In genomic region chr4:143159336-143159735, GRCm38 (mm10) we compare ENCODE assay signal across 16 mouse cellular contexts. TPM values are rescaled to one million over a fixed set of nuclear protein-coding genes. Genes with fewer than 3 reads are reported as not detected.
DNase-seq lines count a peak whose midpoint lies in the region; ATAC-seq and TF ChIP-seq lines count a peak whose summit lies in the region.
"Had no signal": no experiment of that assay in that cellular context is flagged by ENCODE, and none has a peak within 500 bp of the region (broad histone marks: within the 10 kb centered on the region; RNA-seq: fewer than 3 reads in every experiment).

No protein-coding gene starts in this region.

- no peak for TF ChIP-seq CTCF in gastrocnemius, adult 2 months (IDR thresholded peaks at IDR 0.05)
- TF ChIP-seq CTCF in intestine, postnatal 0 days (IDR thresholded peaks at IDR 0.05; ENCODE audit: low read depth), result no peak

- 47% methylated on average over 2 of the region's 2 CpGs for WGBS in intestine, postnatal 0 days
- WGBS in intestine, embryonic 16.5 days, result 77% methylated on average over 2 of the region's 2 CpGs
- 89% methylated on average over 2 of the region's 2 CpGs for WGBS in midbrain, embryonic 12.5 days
- WGBS in midbrain, embryonic 16.5 days, result 73% methylated on average over 2 of the region's 2 CpGs
- 78% methylated on average over 2 of the region's 2 CpGs for WGBS in neural tube, embryonic 14.5 days

- ATAC-seq in intestine, postnatal 0 days, result no peak
- no peak for ATAC-seq in intestine, embryonic 16.5 days
- ATAC-seq in midbrain, embryonic 12.5 days (ENCODE audit: low FRiP score, low read depth), result no peak
- no peak for ATAC-seq in midbrain, embryonic 16.5 days
- no peak for ATAC-seq in neural tube, embryonic 14.5 days (ENCODE audit: low read depth)
- ATAC-seq in erythroid progenitor cell, adult 5-6 weeks (replicated peaks; ENCODE audit: low FRiP score, poor library complexity, severe bottlenecking), result no peak

- no peaks in the 10 kb centered on the region for H3K27me3 ChIP-seq in intestine, postnatal 0 days (replicated peaks; ENCODE audit: control insufficient read depth, insufficient read depth, low read length)
- H3K27me3 ChIP-seq in intestine, embryonic 16.5 days (replicated peaks; ENCODE audit: control insufficient read depth, insufficient read depth, low read length), result no peaks in the 10 kb centered on the region
- H3K27me3 ChIP-seq in midbrain, embryonic 12.5 days, result no peaks in the 10 kb centered on the region
- H3K27me3 ChIP-seq in midbrain, embryonic 16.5 days (ENCODE audit: control insufficient read depth, insufficient read depth, low read depth, low read length), result no peaks in the 10 kb centered on the region
- H3K27me3 ChIP-seq in neural tube, embryonic 14.5 days (ENCODE audit: control insufficient read depth, insufficient read depth, low read length), result no peaks in the 10 kb centered on the region

- no peak overlapping the region for H3K9ac ChIP-seq in intestine, postnatal 0 days (ENCODE audit: low read depth, low read length)
- H3K9ac ChIP-seq in intestine, embryonic 16.5 days (ENCODE audit: low read depth, low read length), result no peak overlapping the region
- H3K9ac ChIP-seq in midbrain, embryonic 12.5 days (replicated peaks), result no peak overlapping the region
- no peak overlapping the region for H3K9ac ChIP-seq in midbrain, embryonic 16.5 days (ENCODE audit: low read depth, low read length)
- H3K9ac ChIP-seq in neural tube, embryonic 14.5 days (replicated peaks; ENCODE audit: low read depth, low read length), result no peak overlapping the region

- peak overlapping the region; percentile 28; the same call in 1 of the 2 replicates for H3K4me2 ChIP-seq in intestine, postnatal 0 days (replicated peaks; ENCODE audit: low read depth)
- no peak overlapping the region for H3K4me2 ChIP-seq in intestine, embryonic 16.5 days (ENCODE audit: low read depth, low read length)
- peak overlapping the region; percentile 13; the same call in 1 of the 2 replicates for H3K4me2 ChIP-seq in midbrain, embryonic 12.5 days (replicated peaks)
- no peak overlapping the region for H3K4me2 ChIP-seq in midbrain, embryonic 16.5 days (ENCODE audit: low read length)
- H3K4me2 ChIP-seq in neural tube, embryonic 14.5 days (ENCODE audit: low read depth, low read length), result 0 out of 2 replicates have a peak overlapping the region, but pooled peaks have one; percentile 4

- no peak overlapping the region for H3K4me3 ChIP-seq in gastrocnemius, adult 2 months
- H3K4me3 ChIP-seq in intestine, postnatal 0 days (ENCODE audit: low read depth, low read length), result no peak overlapping the region
- H3K4me3 ChIP-seq in intestine, embryonic 16.5 days (ENCODE audit: low read length), result no peak overlapping the region
- H3K4me3 ChIP-seq in midbrain, embryonic 12.5 days, result no peak overlapping the region
- H3K4me3 ChIP-seq in midbrain, embryonic 16.5 days (ENCODE audit: low read depth, low read length), result no peak overlapping the region
- H3K4me3 ChIP-seq in neural tube, embryonic 14.5 days (ENCODE audit: low read depth, low read length), result no peak overlapping the region

- H3K9me3 ChIP-seq in intestine, postnatal 0 days (ENCODE audit: control insufficient read depth), result no peaks in the 10 kb centered on the region
- H3K9me3 ChIP-seq in intestine, embryonic 16.5 days (ENCODE audit: control insufficient read depth, low read length), result no peaks in the 10 kb centered on the region
- no peaks in the 10 kb centered on the region for H3K9me3 ChIP-seq in midbrain, embryonic 12.5 days
- H3K9me3 ChIP-seq in midbrain, embryonic 16.5 days (replicated peaks; ENCODE audit: control insufficient read depth, low read length, poor library complexity, severe bottlenecking), result no peaks in the 10 kb centered on the region
- no peaks in the 10 kb centered on the region for H3K9me3 ChIP-seq in neural tube, embryonic 14.5 days (ENCODE audit: control insufficient read depth, low read length)
- H3K9me3 ChIP-seq: G1E had no signal

- H3K36me3 ChIP-seq in intestine, postnatal 0 days (ENCODE audit: control insufficient read depth, insufficient read depth), result no peaks in the 10 kb centered on the region; the same call in 1 of the 2 replicates
- H3K36me3 ChIP-seq in intestine, embryonic 16.5 days (ENCODE audit: control insufficient read depth, insufficient read depth, low read length), result no peaks in the 10 kb centered on the region
- H3K36me3 ChIP-seq in midbrain, embryonic 12.5 days, result peaks cover 9% of the 10 kb centered on the region; the same call in 1 of the 2 replicates
- no peaks in the 10 kb centered on the region for H3K36me3 ChIP-seq in midbrain, embryonic 16.5 days (ENCODE audit: control insufficient read depth, insufficient read depth, low read length)
- H3K36me3 ChIP-seq in neural tube, embryonic 14.5 days (ENCODE audit: control insufficient read depth, insufficient read depth, low read length), result no peaks in the 10 kb centered on the region

- peak overlapping the region; percentile 58; the same call in 1 of the 2 replicates for H3K27ac ChIP-seq in gastrocnemius, adult 2 months
- H3K27ac ChIP-seq in intestine, postnatal 0 days (ENCODE audit: low read depth, low read length), result no peak overlapping the region
- no peak overlapping the region for H3K27ac ChIP-seq in intestine, embryonic 16.5 days (ENCODE audit: low read length)
- H3K27ac ChIP-seq in midbrain, embryonic 12.5 days (replicated peaks), result no peak overlapping the region
- H3K27ac ChIP-seq in midbrain, embryonic 16.5 days (ENCODE audit: low read length), result no peak overlapping the region
- no peak overlapping the region for H3K27ac ChIP-seq in neural tube, embryonic 14.5 days (ENCODE audit: low read depth, low read length)

- H3K4me1 ChIP-seq in intestine, postnatal 0 days (replicated peaks; ENCODE audit: control insufficient read depth, insufficient read depth, low read length), result peaks cover 5% of the 10 kb centered on the region; the same call in 1 of the 2 replicates
- peaks cover 41% of the 10 kb centered on the region for H3K4me1 ChIP-seq in intestine, embryonic 16.5 days (ENCODE audit: control insufficient read depth, insufficient read depth, low read length)
- H3K4me1 ChIP-seq in midbrain, embryonic 12.5 days, result peaks cover 35% of the 10 kb centered on the region
- H3K4me1 ChIP-seq in midbrain, embryonic 16.5 days (ENCODE audit: control insufficient read depth, insufficient read depth, low read length), result peaks cover 42% of the 10 kb centered on the region
- peaks cover 27% of the 10 kb centered on the region for H3K4me1 ChIP-seq in neural tube, embryonic 14.5 days (ENCODE audit: control insufficient read depth, insufficient read depth, low read length)

- intact Hi-C loops in gastrocnemius, adult 2 months (cut with DNase I), result no loop called here

- no peak for DNase-seq in gastrocnemius, adult 2 months
- DNase-seq in gastrocnemius, postnatal 4 days (ENCODE audit: low spot score in 2 of 2), result no peak
- DNase-seq: adrenal gland, postnatal 10 days; cerebellum, adult 9-11 months; gastrocnemius, postnatal 25 days; kidney, adult 2 months; layer of hippocampus, postnatal 36 days; right cerebral cortex, postnatal 25 days; thymus, adult 18-20 months had no signal

RNA-seq across cellular contexts. Expression of gene Prdm2, which starts 53.5 kb away (rescaled TPM):
- 10 to 100 TPM; 24.7 to 26.5 TPM for total RNA-seq in gastrocnemius, adult 2 months (2021)
- 10 to 100 TPM; 27.8 to 30.2 TPM for total RNA-seq in gastrocnemius, postnatal 4 days (2021)
- 4.0 and 4.6 TPM in 2 replicates for polyA plus RNA-seq in intestine, postnatal 0 days (2015; fragmentation: Nextera tagmentation; extraction: Ambion mirVana)
- 6.9 and 7.0 TPM in 2 replicates for polyA plus RNA-seq in intestine, embryonic 16.5 days (2015; fragmentation: Nextera tagmentation; extraction: Ambion mirVana)
- 20.6 and 21.7 TPM in 2 replicates for polyA plus RNA-seq in midbrain, embryonic 12.5 days (2016; fragmentation: Nextera tagmentation; extraction: Ambion mirVana)
- 13.4 and 16.0 TPM in 2 replicates for polyA plus RNA-seq in midbrain, embryonic 16.5 days (2015; fragmentation: Nextera tagmentation; extraction: Ambion mirVana)
- 17.1 and 17.8 TPM in 2 replicates for polyA plus RNA-seq in neural tube, embryonic 14.5 days (2014; fragmentation: Nextera tagmentation; extraction: Ambion mirVana)
- total RNA-seq in erythroid progenitor cell, adult 5-6 weeks (2015; ENCODE audit: low replicate concordance), result 5.4 and 5.8 TPM in 2 replicates
- total RNA-seq in erythroid progenitor cell, adult 5-6 weeks (2017; ENCODE audit: low replicate concordance), result 5.4 and 6.7 TPM in 2 replicates

Comparison
In these comparisons a context has a peak if more than half of its experiments do, and no peak if none do; other contexts are left out.
1. H3K4me2 ChIP-seq: peak in intestine, postnatal 0 days (single experiment), midbrain, embryonic 12.5 days (single experiment) and neural tube, embryonic 14.5 days (single experiment); none in intestine, embryonic 16.5 days (single experiment) and midbrain, embryonic 16.5 days (single experiment).